Mouse (Mus musculus): ENCODE data around the gene Rbbp5.

The Rbbp5 gene

DNA sequence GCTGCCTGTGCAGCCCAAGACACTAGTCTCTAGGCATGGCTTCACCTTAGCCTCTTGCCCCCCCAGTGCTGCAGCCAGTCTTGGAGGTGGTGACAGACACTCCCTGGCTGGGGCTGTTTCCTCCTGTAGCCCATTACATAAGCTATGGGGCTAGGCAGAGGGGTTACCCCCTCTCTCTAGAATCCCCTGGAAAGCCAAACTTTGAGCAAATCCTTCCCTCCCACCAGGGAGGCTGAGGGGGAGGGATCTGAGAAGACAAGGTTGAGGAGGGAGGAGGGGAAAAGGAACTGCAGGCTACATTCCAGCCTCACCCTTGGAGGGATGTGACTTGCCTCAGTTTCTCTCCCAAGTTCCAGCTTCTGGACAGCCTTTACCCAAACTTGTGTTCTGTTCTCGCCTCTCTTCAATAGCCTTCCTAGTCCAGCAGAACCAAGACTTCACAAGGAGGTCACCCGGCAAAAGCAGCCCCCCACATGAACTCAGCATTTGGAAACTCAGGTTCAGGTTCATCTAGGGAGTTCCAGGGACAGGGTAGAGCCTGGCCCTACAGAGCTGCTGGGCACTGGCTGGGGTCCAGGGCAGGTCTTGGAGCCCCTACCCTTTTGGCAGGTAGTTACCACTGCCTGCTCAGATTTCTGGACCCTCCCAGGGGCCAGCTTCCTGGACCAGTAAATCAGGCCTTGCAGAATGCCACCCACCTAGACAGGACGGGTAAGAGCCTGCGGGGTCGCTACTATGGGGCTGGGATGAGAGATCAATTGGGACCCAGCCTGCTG lies 64.8 kb downstream of the Rbbp5 start:
- no peak for DNase-seq (ENCODE audit: low spot score)

DNA sequence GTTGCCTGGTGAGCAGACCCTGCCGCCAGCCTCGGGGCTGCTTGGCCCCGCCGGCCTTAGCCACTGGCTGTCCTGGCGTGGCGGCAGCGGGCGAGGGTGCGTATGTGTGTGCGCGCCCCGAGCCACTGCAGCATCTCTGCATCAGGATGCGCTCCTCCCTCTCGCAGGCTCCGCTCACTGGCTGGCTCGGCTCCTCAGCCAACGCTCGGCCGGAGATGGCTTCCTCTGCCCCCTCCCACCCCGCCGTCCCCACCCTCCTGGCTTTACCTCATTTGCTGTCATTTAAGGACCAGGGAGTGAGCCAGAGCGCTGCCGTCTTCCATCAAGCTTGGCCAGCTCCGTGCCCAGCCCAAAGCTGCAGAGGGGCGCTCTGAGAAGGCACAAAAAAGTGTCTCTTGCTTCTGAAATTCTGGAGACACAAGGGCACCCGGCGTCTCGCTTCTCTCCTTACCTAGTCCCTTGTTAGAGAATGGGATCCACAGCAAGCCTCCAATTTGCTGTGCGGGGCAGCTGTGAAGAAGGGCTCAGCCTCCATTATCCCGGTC lies 65.7 kb downstream of the Rbbp5 start, which contains the start of gene Cntn2:
Gene Cntn2 (minus strand): TSS at position 495 of the 545 bp plus-strand sequence.
- peak; percentile 73 for DNase-seq (ENCODE audit: low spot score)

DNA sequence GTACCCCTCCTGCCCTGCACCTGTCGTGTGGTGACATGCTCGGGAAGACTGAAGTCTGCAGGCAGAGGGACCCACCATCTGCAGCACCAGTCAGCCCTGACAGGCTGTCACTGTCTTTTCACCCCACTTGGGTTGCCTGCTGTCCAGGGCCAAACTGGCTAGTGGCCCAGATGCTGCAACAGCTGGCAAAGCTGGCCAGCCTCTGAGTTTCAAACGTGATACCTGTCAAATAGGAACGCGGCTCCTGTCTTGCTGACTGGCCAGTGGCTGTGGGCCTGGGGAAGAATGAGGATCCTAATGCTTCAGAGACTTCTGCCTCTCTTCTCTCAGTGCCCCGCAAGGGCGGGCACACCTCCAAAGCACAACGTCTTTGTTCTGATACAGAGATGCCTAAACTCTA lies 66.6 kb downstream of the Rbbp5 start:
- DNase-seq (ENCODE audit: low spot score), result no peak

All from left cerebral cortex, adult 11 months (tissue).